Mouse (Mus musculus): ENCODE measurements around the gene Kyat1.

DNA sequence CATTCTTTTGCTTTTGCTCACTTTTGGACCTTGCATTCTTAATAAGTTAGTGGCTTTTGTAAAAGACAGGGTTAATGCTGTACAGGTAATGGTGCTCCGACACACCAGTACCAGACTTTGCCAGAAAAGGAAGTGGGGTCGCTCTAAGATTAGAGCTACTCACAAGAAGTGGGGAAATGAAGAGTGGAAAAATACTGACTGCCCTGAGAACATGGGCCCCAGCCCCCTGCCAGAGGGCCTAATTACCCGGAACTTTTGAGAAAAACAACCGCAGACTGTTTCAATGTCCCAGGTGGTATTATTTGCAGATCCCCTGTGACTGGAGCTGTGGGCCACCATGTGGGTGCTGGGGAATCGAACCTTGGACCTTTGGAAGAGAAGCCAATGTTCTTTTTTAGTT lies 29.9 kb upstream of the Kyat1 start:
- TF ChIP-seq CTCF (IDR thresholded peaks at IDR 0.05; ENCODE audit: insufficient read depth, low read length), result no peak
- no peak for TF ChIP-seq POLR2A (IDR thresholded peaks at IDR 0.05; ENCODE audit: borderline replicate concordance, extremely low read depth, low read depth, low read length)
